Mouse (Mus musculus): ENCODE results near the gene Scimp. TPM values are rescaled to one million over a fixed set of nuclear protein-coding genes. Genes with fewer than 3 reads are reported as not detected.
"Not testable (repeated sequence)": the region's sequence is repeated elsewhere in the genome, so short reads cannot be mapped to it uniquely, and the experiment has no call there.

Gene Scimp
- total RNA-seq, 2 experiments from 2014 or later = not detected

GRCm38 (mm10) chr11:70811471-70812240 lies 730 bp downstream of the Scimp start:
- no peak for DNase-seq

- DNase-seq = no peak
These were observed 1.3 kb downstream of the Scimp start for GRCm38 (mm10) chr11:70811041-70811440.

- no peak for DNase-seq
These were observed 3.4 kb downstream of the Scimp start for GRCm38 (mm10) chr11:70809011-70809410.

GRCm38 (mm10) chr11:70808101-70808500 lies 4.3 kb downstream of the Scimp start:
- DNase-seq = no peak

GRCm38 (mm10) chr11:70807630-70808029 lies 4.8 kb downstream of the Scimp start:
- DNase-seq = no peak

GRCm38 (mm10) chr11:70806697-70807096 lies 5.7 kb downstream of the Scimp start:
- DNase-seq = no peak

GRCm38 (mm10) chr11:70805641-70806175 lies 6.7 kb downstream of the Scimp start:
- DNase-seq = no peak

- DNase-seq = no peak
These were observed 8.0 kb downstream of the Scimp start for GRCm38 (mm10) chr11:70804395-70804794.

GRCm38 (mm10) chr11:70803711-70804200 lies 8.6 kb downstream of the Scimp start:
- no peak for DNase-seq

GRCm38 (mm10) chr11:70802865-70803261 lies 9.5 kb downstream of the Scimp start:
- DNase-seq = no peak

- DNase-seq = no peak
These were observed 10.1 kb downstream of the Scimp start for GRCm38 (mm10) chr11:70802208-70802864.

GRCm38 (mm10) chr11:70792409-70792808 lies 20.0 kb downstream of the Scimp start:
- DNase-seq = no peak

- no peak for DNase-seq
These were observed 20.7 kb downstream of the Scimp start for GRCm38 (mm10) chr11:70791676-70792075.

GRCm38 (mm10) chr11:70790874-70791551 lies 21.4 kb downstream of the Scimp start:
- no peak for DNase-seq

GRCm38 (mm10) chr11:70790426-70790825 lies 22.0 kb downstream of the Scimp start:
- DNase-seq = no peak

- no peak for DNase-seq
These were observed 23.3 kb downstream of the Scimp start for GRCm38 (mm10) chr11:70788972-70789655.

GRCm38 (mm10) chr11:70787052-70787451 lies 25.3 kb downstream of the Scimp start:
- DNase-seq = no peak

- DNase-seq = no peak
These were observed 26.5 kb downstream of the Scimp start for GRCm38 (mm10) chr11:70785908-70786307.

- not testable (repeated sequence) for DNase-seq
These were observed 34.3 kb downstream of the Scimp start for GRCm38 (mm10) chr11:70778058-70778457.

GRCm38 (mm10) chr11:70777634-70778033 lies 34.8 kb downstream of the Scimp start:
- DNase-seq = no peak

- peak; percentile 65 for DNase-seq
These were observed 35.4 kb downstream of the Scimp start for GRCm38 (mm10) chr11:70776830-70777571.

All from gastrocnemius, postnatal 25 days (tissue).